Mouse (Mus musculus) heart, postnatal 0 days (tissue): ENCODE results near the gene Lmna. TPM values are rescaled to one million over a fixed set of nuclear protein-coding genes. Genes with fewer than 3 reads are reported as not detected.

Source experiments
- ATAC-seq: fragments of 200-750 bp; cut with Nextera tagmentation; 2 replicates; pipeline ENCODE4 v1.8.0; 2017; ENCODE audit warnings: low read depth, moderate number of reproducible peaks, moderate library complexity; ENCODE audit not compliant: insufficient read depth
- DNase-seq: peaks from one replicate; pipeline ENCODE4 v3.0.0-alpha.2; 2016; ENCODE audit warnings: low spot score
- H3K27ac ChIP-seq: fragments of 300-500 bp; sonication (generic); 2 replicates; pipeline ENCODE4 v1.5.1; 2014; ENCODE audit warnings: low read depth, mild to moderate bottlenecking
- H3K27me3 ChIP-seq: fragments of 300-500 bp; sonication (generic); 2 replicates; pipeline ENCODE4 v1.6.1; 2014; ENCODE audit warnings: low read length, mixed read lengths; ENCODE audit not compliant: control insufficient read depth, insufficient read depth
- H3K36me3 ChIP-seq: fragments of 300-500 bp; sonication (generic); replicated peaks from 2 replicates; pipeline ENCODE4 v1.6.1; 2014; ENCODE audit warnings: low read length, mixed read lengths; ENCODE audit not compliant: control insufficient read depth, insufficient read depth
- H3K4me1 ChIP-seq: fragments of 300-500 bp; sonication (generic); 2 replicates; pipeline ENCODE4 v1.6.1; 2014; ENCODE audit warnings: antibody characterized with exemption; ENCODE audit not compliant: control insufficient read depth, insufficient read depth
- H3K4me2 ChIP-seq: fragments of 300-500 bp; sonication (generic); 2 replicates; pipeline ENCODE4 v1.6.1; 2014; ENCODE audit warnings: low read depth, mild to moderate bottlenecking, low read length, moderate library complexity
- H3K4me3 ChIP-seq: fragments of 300-500 bp; sonication (generic); 2 replicates; pipeline ENCODE4 v1.5.1; 2014; ENCODE audit warnings: low read depth, low read length
- H3K9ac ChIP-seq: fragments of 300-500 bp; sonication (generic); replicated peaks from 2 replicates; pipeline ENCODE4 v1.6.1; 2014; ENCODE audit warnings: low read depth, low read length, mixed read lengths
- H3K9me3 ChIP-seq: fragments of 300-500 bp; sonication (generic); replicated peaks from 2 replicates; pipeline ENCODE4 v1.6.1; 2016; ENCODE audit warnings: low read length; ENCODE audit not compliant: control insufficient read depth
- CTCF ChIP-seq: IDR thresholded peaks from 2 replicates; pipeline ENCODE4 v1.5.1; 2016; ENCODE audit warnings: antibody characterized with exemption, control low read depth, low read depth
- EP300 ChIP-seq: IDR thresholded peaks from 2 replicates; pipeline ENCODE4 v1.6.1; 2016; ENCODE audit warnings: antibody characterized with exemption, low read depth
- WGBS: fragments of 180-500 bp; shearing (Covaris S2); extraction: QIAGEN DNeasy Blood & Tissue Kit; methylation state at CpG from one replicate; pipeline ENCODE4 v1.1.7; 2014; 5-methylcytosine and 5-hydroxymethylcytosine counted together
- polyA plus RNA-seq: library from polyadenylated mRNA; unstranded; fragments of >200 nt; fragmentation: Nextera tagmentation; extraction: Ambion mirVana; gene quantifications from 2 replicates; pipeline ENCODE4 v1.2.1, GENCODE M21; 2015
- total RNA-seq: library from RNA; depleted of rRNA; stranded (reverse); fragments of >200 nt; gene quantifications from 2 replicates; pipeline ENCODE4 v1.2.3, GENCODE M21; 2014; ENCODE audit warnings: low replicate concordance

Gene Lmna
- total and polyA plus RNA-seq, 2 experiments from 2014 or later: 122 to 156 TPM

- no peak for DNase-seq
- Histone ChIP-seq H3K4me1 (peaks cover 38% of the 10 kb centered on the region), H3K27ac (peak overlapping the region; percentile 95), H3K4me3 (peak overlapping the region; percentile 91), H3K9ac (0 out of 2 replicates have a peak overlapping the region, but pooled peaks have one; percentile 93), H3K36me3 (peaks cover 7% of the 10 kb centered on the region), H3K4me2 (peak overlapping the region; percentile 97), H3K9me3 (no peaks in the 10 kb centered on the region), H3K27me3 (no peaks in the 10 kb centered on the region)
- no peak for ATAC-seq
- TF ChIP-seq EP300: no peak
- WGBS: 43% methylated on average over 4 of the region's 4 CpGs
Measured at GRCm38 (mm10) chr3:88500655-88501365, 8.9 kb downstream of the Lmna start.

- Histone ChIP-seq H3K9me3 (no peaks in the 10 kb centered on the region), H3K36me3 (peaks cover 7% of the 10 kb centered on the region), H3K4me2 (peak overlapping the region; percentile 97), H3K4me1 (peaks cover 45% of the 10 kb centered on the region), H3K27ac (0 out of 2 replicates have a peak overlapping the region, but pooled peaks have one; percentile 6), H3K9ac (no peak overlapping the region), H3K4me3 (peak overlapping the region; percentile 91; the same call in 1 of the 2 replicates), H3K27me3 (no peaks in the 10 kb centered on the region)
- ATAC-seq (no peak), DNase-seq (no peak)
- no peak for TF ChIP-seq EP300
- TF ChIP-seq CTCF: no peak
- WGBS: 68% methylated on average over 7 of the region's 7 CpGs
Measured at GRCm38 (mm10) chr3:88500087-88500486, 9.7 kb downstream of the Lmna start.

- H3K4me1 ChIP-seq: peaks cover 51% of the 10 kb centered on the region
Measured at GRCm38 (mm10) chr3:88499580-88499979, 10.2 kb downstream of the Lmna start.

GRCm38 (mm10) chr3:88495741-88496415, 13.9 kb downstream of the Lmna start:
- H3K9me3 ChIP-seq: no peaks in the 10 kb centered on the region
- H3K27ac ChIP-seq: peak overlapping the region; percentile 94
- 0 out of 2 replicates have a peak overlapping the region, but pooled peaks have one; percentile 18 for H3K9ac ChIP-seq
- peaks cover 50% of the 10 kb centered on the region for H3K4me1 ChIP-seq
- DNase-seq (no peak), ATAC-seq (no peak)
- no peak overlapping the region for H3K4me3 ChIP-seq
- H3K27me3 ChIP-seq: no peaks in the 10 kb centered on the region
- 43% methylated on average over 10 of the region's 10 CpGs for WGBS
- no peak for TF ChIP-seq EP300
- TF ChIP-seq CTCF: no peak
- peak overlapping the region; percentile 9; the same call in 1 of the 2 replicates for H3K4me2 ChIP-seq
- H3K36me3 ChIP-seq: peaks cover 7% of the 10 kb centered on the region

More at GRCm38 (mm10) chr3:88499580-88499979, 10.2 kb downstream of the Lmna start:
- Histone ChIP-seq H3K9me3 (no peaks in the 10 kb centered on the region), H3K4me3 (no peak overlapping the region), H3K27ac (no peak overlapping the region), H3K4me2 (no peak overlapping the region), H3K27me3 (no peaks in the 10 kb centered on the region), H3K36me3 (peaks cover 7% of the 10 kb centered on the region), H3K9ac (no peak overlapping the region)
- 80% methylated on average over 4 of the region's 4 CpGs for WGBS
- ATAC-seq: no peak
- TF ChIP-seq EP300: no peak
- no peak for TF ChIP-seq CTCF
- DNase-seq: no peak

- H3K9ac ChIP-seq: peak overlapping the region; percentile 18; the same call in 1 of the 2 replicates
- H3K9me3 ChIP-seq: no peaks in the 10 kb centered on the region
- WGBS: 15% methylated on average over 9 of the region's 9 CpGs
- peak; percentile 37 for ATAC-seq
- H3K4me1 ChIP-seq: peaks cover 50% of the 10 kb centered on the region
- H3K4me3 ChIP-seq: no peak overlapping the region
- H3K36me3 ChIP-seq: peaks cover 7% of the 10 kb centered on the region
- no peak for TF ChIP-seq EP300
- no peak for TF ChIP-seq CTCF
- peak overlapping the region; percentile 94 for H3K27ac ChIP-seq
- no peaks in the 10 kb centered on the region for H3K27me3 ChIP-seq
- H3K4me2 ChIP-seq: peak overlapping the region; percentile 9; the same call in 1 of the 2 replicates
- DNase-seq: peak; percentile 82
Measured at GRCm38 (mm10) chr3:88494836-88495628, 14.7 kb downstream of the Lmna start.
